Mouse (Mus musculus) heart, embryonic 11.5 days (tissue): Measurements from ENCODE around the gene Rnaseh2c. TPM values are rescaled to one million over a fixed set of nuclear protein-coding genes. Genes with fewer than 3 reads are reported as not detected.
A peak's percentile ranks its signal among the peaks of the same experiment; 100 is the strongest.

Experiments used
- ATAC-seq: fragments of 200-750 bp; cut with Nextera tagmentation; replicated peaks from 2 replicates; pipeline ENCODE4 v1.8.0; 2017; ENCODE audit warnings: moderate library complexity; ENCODE audit not compliant: insufficient number of reproducible peaks, low FRiP score, low TSS enrichment
- H3K27ac ChIP-seq: fragments of 300-500 bp; sonication (generic); 2 replicates; pipeline ENCODE4 v1.5.1; 2014; ENCODE audit warnings: mild to moderate bottlenecking, low read depth, low read length
- H3K27me3 ChIP-seq: fragments of 300-500 bp; sonication (generic); 2 replicates; pipeline ENCODE4 v1.6.1; 2014; ENCODE audit warnings: mild to moderate bottlenecking, low read length, mixed read lengths; ENCODE audit not compliant: control insufficient read depth, insufficient read depth
- H3K36me3 ChIP-seq: fragments of 300-500 bp; sonication (generic); 2 replicates; pipeline ENCODE4 v1.6.1; 2014; ENCODE audit warnings: mild to moderate bottlenecking, low read length, moderate library complexity, mixed read lengths; ENCODE audit not compliant: control insufficient read depth, insufficient read depth
- H3K4me1 ChIP-seq: fragments of 300-500 bp; sonication (generic); 2 replicates; pipeline ENCODE4 v1.6.1; 2014; ENCODE audit warnings: low read length; ENCODE audit not compliant: control insufficient read depth, insufficient read depth
- H3K4me2 ChIP-seq: fragments of 300-500 bp; sonication (generic); 2 replicates; pipeline ENCODE4 v1.6.1; 2014; ENCODE audit warnings: mild to moderate bottlenecking, moderate library complexity
- H3K4me3 ChIP-seq: fragments of 300-500 bp; sonication (generic); 2 replicates; pipeline ENCODE4 v1.5.1; 2014; ENCODE audit warnings: low read depth, low read length
- H3K9ac ChIP-seq: fragments of 300-500 bp; sonication (generic); 2 replicates; pipeline ENCODE4 v1.6.1; 2014; ENCODE audit warnings: mild to moderate bottlenecking, low read depth, low read length, moderate library complexity
- H3K9me3 ChIP-seq: fragments of 300-500 bp; sonication (generic); replicated peaks from 2 replicates; pipeline ENCODE4 v1.6.1; 2016; ENCODE audit warnings: low read length; ENCODE audit not compliant: control insufficient read depth
- WGBS: fragments of 180-500 bp; shearing (Covaris S2); extraction: QIAGEN DNeasy Blood & Tissue Kit; methylation state at CpG from one replicate; pipeline ENCODE4 v1.1.7; 2014; ENCODE audit not compliant: insufficient replicate concordance; 5-methylcytosine and 5-hydroxymethylcytosine counted together
- polyA plus RNA-seq: library from polyadenylated mRNA; unstranded; fragments of >200 nt; fragmentation: Nextera tagmentation; extraction: Ambion mirVana; gene quantifications from 2 replicates; pipeline ENCODE4 v1.2.1, GENCODE M21; 2014

The Rnaseh2c gene
- polyA plus RNA-seq, 1 experiment from 2014 or later = 106 TPM

DNA sequence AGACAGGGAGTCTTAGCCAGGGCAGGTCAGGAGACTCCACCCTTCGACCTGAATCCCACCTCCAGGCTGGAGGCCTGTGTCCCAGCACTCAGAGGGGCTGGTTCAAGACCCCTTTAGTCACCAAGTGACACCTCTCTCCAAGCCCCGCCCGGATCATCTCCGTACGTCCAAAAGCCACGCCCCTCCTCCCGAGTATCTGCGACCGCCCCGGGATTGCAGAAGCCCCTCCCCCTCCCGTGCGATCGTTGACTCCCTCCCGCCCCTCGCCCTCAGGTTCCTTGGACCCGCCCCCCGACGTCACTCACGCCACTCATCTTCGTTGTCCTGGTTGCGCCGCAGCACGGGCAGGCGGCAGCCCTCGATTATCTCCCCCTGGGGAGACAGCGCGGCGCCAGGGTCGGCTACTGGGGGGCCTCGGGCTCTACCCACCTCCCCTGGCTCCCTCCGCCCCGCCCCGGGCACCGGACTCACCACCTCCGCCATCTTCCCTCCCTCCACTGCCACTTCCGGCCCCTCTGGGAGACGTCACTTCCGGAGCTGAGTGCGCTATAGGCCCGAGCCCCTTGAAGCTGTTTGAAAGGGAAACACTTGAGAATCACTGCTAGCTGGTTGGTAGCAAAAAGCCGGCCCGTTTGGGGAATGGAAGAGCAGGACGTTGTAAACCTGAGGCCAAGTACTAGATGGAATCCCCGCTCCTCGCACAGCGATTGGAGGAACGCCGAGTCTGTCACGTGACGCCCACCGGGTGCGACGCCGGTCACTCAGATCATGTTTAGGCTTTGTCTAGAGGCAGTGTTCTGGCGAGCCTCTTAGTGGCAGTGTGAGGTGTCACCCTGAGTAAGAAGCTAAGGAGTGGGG, 8.1 kb downstream of the Rnaseh2c start, which contains the start of gene Kat5:
Gene Kat5 (minus strand): TSS at position 691 of the 858 bp plus-strand sequence.
- under 1% methylated on average over 51 of the region's 55 CpGs for WGBS
- peaks cover 11% of the 10 kb centered on the region for H3K4me1 ChIP-seq
- no peaks in the 10 kb centered on the region for H3K9me3 ChIP-seq
- peak within 1 kb of the TSS; percentile 71 for H3K4me2 ChIP-seq
- H3K27me3 ChIP-seq = no peaks in the 10 kb centered on the region
- H3K36me3 ChIP-seq = peaks cover 13% of the 10 kb centered on the region
- H3K9ac ChIP-seq = peak within 1 kb of the TSS; percentile 92
- peak within 1 kb of the TSS; percentile 69 for H3K4me3 ChIP-seq
- H3K27ac ChIP-seq = peak within 1 kb of the TSS; percentile 97
- ATAC-seq = peak; percentile 88

GRCm38 (mm10) chr19:5611973-5612372, 10.3 kb downstream of the Rnaseh2c start:
- 81% methylated on average over 1 of the region's 1 CpGs for WGBS
- Histone ChIP-seq H3K9ac (no peak overlapping the region), H3K4me3 (no peak overlapping the region), H3K9me3 (no peaks in the 10 kb centered on the region), H3K4me2 (no peak overlapping the region), H3K36me3 (no peaks in the 10 kb centered on the region), H3K27ac (no peak overlapping the region), H3K27me3 (no peaks in the 10 kb centered on the region), H3K4me1 (peaks cover 11% of the 10 kb centered on the region)
- no peak for ATAC-seq

- Histone ChIP-seq H3K36me3 (no peaks in the 10 kb centered on the region), H3K4me2 (no peak overlapping the region), H3K9ac (no peak overlapping the region), H3K27me3 (no peaks in the 10 kb centered on the region), H3K9me3 (no peaks in the 10 kb centered on the region), H3K4me3 (no peak overlapping the region), H3K27ac (no peak overlapping the region), H3K4me1 (peaks cover 11% of the 10 kb centered on the region)
- no peak for ATAC-seq
- WGBS = 60% methylated on average over 3 of the region's 3 CpGs
These were observed 11.2 kb downstream of the Rnaseh2c start for GRCm38 (mm10) chr19:5612762-5613411.

DNA sequence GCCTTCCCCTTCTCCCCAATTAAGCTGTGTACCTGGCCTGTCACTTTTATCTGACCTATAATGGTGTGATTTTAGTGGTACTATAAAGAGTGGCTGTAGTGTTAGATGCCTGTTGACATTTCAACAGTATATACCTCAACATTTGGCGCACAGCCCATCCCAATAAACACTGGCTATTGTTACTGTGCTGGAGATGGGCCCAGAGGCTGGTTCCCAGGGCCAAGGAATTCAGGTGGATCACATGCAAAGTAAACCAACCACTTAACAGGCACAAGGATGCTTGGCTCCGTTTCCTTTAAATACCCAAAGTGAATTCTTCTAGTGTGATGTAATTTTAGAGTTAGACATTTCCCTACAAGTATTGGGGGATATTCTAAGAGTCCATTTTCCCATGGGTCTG, 13.3 kb downstream of the Rnaseh2c start:
- Histone ChIP-seq H3K4me1 (peaks cover 5% of the 10 kb centered on the region; the same call in 1 of the 2 replicates), H3K27ac (no peak overlapping the region), H3K27me3 (no peaks in the 10 kb centered on the region; the same call in 1 of the 2 replicates), H3K9me3 (no peaks in the 10 kb centered on the region), H3K9ac (no peak overlapping the region), H3K4me2 (no peak overlapping the region), H3K36me3 (no peaks in the 10 kb centered on the region), H3K4me3 (no peak overlapping the region)
- ATAC-seq = no peak
- 60% methylated on average over 2 of the region's 2 CpGs for WGBS

- no peak overlapping the region for H3K9ac ChIP-seq
- WGBS = 73% methylated on average over 4 of the region's 4 CpGs
- H3K27ac ChIP-seq = no peak overlapping the region
- H3K4me3 ChIP-seq = no peak overlapping the region
- no peaks in the 10 kb centered on the region for H3K4me1 ChIP-seq
- no peak for ATAC-seq
- no peaks in the 10 kb centered on the region for H3K9me3 ChIP-seq
- no peaks in the 10 kb centered on the region for H3K36me3 ChIP-seq
- H3K4me2 ChIP-seq = no peak overlapping the region
- H3K27me3 ChIP-seq = no peaks in the 10 kb centered on the region; the same call in 1 of the 2 replicates
These were observed 18.3 kb downstream of the Rnaseh2c start for GRCm38 (mm10) chr19:5620007-5620406.

GRCm38 (mm10) chr19:5621884-5622283, 20.2 kb downstream of the Rnaseh2c start:
- H3K4me3 ChIP-seq = no peak overlapping the region
- ATAC-seq = no peak
- WGBS = 61% methylated on average over 5 of the region's 5 CpGs

GRCm38 (mm10) chr19:5625311-5625710, 23.6 kb downstream of the Rnaseh2c start:
- H3K36me3 ChIP-seq = no peaks in the 10 kb centered on the region
- H3K9me3 ChIP-seq = no peaks in the 10 kb centered on the region
- no peaks in the 10 kb centered on the region for H3K27me3 ChIP-seq
- no peak overlapping the region for H3K4me2 ChIP-seq
- H3K27ac ChIP-seq = no peak overlapping the region
- H3K4me3 ChIP-seq = no peak overlapping the region
- 80% methylated on average over 8 of the region's 8 CpGs for WGBS
- H3K4me1 ChIP-seq = no peaks in the 10 kb centered on the region
- H3K9ac ChIP-seq = no peak overlapping the region
- ATAC-seq = no peak

More at GRCm38 (mm10) chr19:5621884-5622283, 20.2 kb downstream of the Rnaseh2c start:
- H3K36me3 ChIP-seq = no peaks in the 10 kb centered on the region
- H3K4me2 ChIP-seq = no peak overlapping the region
- no peak overlapping the region for H3K9ac ChIP-seq
- no peaks in the 10 kb centered on the region for H3K4me1 ChIP-seq
- H3K27me3 ChIP-seq = no peaks in the 10 kb centered on the region; the same call in 1 of the 2 replicates
- H3K9me3 ChIP-seq = no peaks in the 10 kb centered on the region
- no peak overlapping the region for H3K27ac ChIP-seq

- Histone ChIP-seq H3K27ac (no peak overlapping the region), H3K4me2 (no peak overlapping the region), H3K4me3 (no peak overlapping the region), H3K27me3 (no peaks in the 10 kb centered on the region), H3K9me3 (no peaks in the 10 kb centered on the region), H3K36me3 (no peaks in the 10 kb centered on the region), H3K9ac (no peak overlapping the region), H3K4me1 (no peaks in the 10 kb centered on the region)
- ATAC-seq = no peak
These were observed 28.2 kb downstream of the Rnaseh2c start for GRCm38 (mm10) chr19:5629907-5630306.
